Mouse (Mus musculus) lung, adult 18-20 months (tissue): Measurements from ENCODE around the gene Ankrd24.
A peak's percentile ranks its signal among the peaks of the same experiment; 100 is the strongest.

Experiments
- DNase-seq, 2 experiments: peaks; one replicate each; pipeline ENCODE4 v3.0.0; 2022; ENCODE audit warnings: mixed read lengths in 2 of 2

Ankrd24 gene

DNA sequence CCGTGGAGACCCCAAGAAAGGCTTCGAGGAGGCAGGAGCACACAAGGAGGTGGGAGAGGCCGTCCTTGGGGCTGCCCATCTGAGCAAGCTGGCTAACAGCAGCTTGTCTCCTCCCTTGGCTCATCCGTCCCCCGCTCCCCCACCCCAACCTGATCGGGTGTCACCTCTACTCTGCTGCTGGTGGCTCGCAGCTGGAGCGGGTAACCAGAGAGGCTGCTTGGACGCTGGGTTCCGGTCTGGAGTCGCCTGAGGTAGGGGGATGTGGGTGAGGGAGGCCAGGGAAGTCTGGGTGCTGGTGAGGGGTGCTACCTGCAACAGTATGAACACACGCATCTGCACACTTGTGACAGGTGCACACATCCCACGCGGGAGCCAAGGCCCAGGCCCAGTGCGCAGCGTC is at the start of gene Ankrd24:
Gene Ankrd24 (plus strand): TSS at position 151 of the 400 bp plus-strand sequence.
- DNase-seq, result no peak

DNA sequence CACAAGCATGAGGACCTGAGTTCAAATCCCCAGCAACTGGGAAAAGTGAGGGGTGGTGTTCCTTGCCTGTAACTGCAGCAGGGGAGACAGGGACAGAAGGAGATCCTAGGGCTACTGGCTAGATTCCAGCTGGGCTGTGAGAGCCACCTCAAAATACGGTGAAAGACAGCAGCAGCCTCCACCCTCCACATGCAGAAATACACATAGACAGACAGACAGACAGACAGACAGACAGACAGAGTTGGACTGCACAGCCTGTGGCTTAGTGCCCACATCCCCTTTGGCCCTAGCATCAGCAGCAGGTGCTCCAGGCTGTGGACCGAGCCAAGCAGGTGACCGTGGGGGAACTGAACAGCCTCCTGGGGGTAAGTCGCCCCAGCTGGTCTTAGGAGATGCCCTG is 48.4 kb upstream of the Ankrd24 start:
- DNase-seq, result no peak

DNA sequence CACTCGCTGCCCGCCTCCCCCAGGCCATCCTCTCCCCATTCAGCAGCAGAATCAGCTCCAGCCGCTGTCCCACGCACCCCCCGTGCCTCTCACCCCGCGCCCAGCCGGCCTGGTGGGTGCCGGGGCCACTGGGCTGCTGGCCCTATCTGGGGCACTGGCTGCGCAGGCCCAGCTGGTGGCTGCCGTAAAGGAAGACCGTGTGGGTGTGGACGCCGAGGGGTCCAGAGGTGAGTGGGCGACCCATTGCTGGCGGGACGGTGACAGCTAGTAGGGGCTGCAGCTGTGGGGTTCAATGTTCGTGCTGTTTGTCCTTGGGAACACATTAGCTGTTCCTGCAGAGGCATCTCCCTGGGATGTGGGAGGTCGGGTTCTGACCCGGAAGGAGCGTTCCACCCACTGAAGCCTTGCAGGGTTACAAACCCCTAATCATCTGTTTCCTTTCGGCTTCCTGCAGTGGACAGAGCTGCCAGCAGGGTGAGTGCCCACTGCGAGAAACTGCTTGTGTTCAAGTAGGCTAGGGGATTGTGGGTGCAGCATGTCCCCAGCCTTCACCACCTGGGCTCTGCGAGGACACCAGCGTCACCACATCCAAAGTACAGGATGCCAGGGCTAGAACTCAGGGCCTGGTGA is 47.8 kb upstream of the Ankrd24 start:
- DNase-seq, result no peak

DNA sequence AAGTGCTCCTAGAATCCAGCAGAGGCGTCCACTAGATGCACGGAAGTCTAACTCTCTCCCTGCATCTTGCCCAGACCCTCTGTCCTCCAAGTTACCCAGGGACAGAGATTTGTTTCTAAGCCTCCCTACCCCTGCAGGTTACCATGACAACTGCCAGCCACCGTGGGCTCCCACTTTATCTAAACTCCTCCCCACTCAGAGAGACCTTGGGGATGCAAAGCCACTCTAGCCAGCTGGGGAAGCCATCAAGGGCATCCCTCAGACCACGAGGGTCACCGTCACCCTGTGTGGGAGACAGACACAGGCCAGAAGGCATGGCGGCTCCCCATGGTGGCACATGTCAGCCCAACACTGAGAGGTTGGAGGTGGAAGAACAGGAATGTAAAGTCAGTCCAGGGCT is 45.0 kb upstream of the Ankrd24 start:
- no peak for DNase-seq

DNA sequence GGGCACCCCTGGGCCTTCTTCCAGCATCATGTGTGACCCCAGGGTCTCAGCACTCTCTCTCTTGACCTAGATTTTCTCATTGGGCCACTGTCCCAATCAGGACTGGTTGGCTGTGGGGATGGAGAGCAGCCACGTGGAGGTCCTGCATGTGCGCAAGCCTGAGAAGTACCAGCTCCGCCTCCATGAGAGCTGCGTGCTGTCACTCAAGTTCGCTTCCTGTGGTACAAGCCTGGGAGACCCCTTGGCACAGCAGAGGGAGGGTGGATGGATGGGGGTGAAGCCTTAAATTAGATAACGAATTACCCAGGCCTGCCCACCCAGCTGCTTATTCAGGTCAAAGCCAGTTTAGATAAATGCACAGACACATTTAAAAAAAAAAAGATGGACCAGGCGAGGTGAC is 39.6 kb upstream of the Ankrd24 start:
- DNase-seq, result no peak

DNA sequence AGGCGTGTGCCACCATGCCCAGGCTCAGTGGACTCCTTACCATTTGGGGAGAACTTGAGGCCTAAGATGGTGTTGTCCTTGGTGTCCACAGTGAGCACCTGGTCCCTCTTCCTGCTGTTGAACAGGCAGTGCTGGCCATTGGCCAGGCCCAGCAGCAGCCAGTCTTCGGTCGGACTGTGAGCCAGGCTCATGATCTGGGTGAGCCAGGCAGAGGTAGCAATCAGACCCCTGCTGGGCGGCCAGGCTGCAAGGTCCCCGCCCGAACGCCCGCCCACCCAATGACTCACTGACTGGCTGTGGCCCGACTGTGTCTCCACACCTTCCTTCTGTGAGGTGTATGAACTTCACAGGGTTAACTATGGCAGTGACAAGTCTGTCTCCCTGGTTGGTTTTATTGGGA is 36.5 kb upstream of the Ankrd24 start:
- no peak for DNase-seq

DNA sequence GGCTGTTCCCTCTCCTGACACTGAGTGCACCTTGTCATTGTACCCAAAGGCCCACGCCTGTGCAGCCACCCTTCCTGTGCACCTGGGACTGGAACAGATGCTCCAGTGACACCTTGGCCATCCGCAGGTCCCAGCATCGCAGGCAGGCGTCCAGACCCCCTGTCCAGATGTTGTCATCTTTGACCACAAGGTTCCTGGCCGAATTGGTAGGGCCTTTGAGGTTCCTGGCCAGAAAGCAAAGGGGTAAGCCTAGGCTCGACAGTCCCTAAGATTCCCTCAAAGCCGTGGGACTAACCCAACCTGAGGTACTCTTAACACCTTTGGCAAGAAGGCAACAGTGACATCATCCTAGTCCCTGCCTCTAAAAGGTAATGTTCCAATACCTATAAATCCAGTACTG is 35.7 kb upstream of the Ankrd24 start:
- no peak for DNase-seq

DNA sequence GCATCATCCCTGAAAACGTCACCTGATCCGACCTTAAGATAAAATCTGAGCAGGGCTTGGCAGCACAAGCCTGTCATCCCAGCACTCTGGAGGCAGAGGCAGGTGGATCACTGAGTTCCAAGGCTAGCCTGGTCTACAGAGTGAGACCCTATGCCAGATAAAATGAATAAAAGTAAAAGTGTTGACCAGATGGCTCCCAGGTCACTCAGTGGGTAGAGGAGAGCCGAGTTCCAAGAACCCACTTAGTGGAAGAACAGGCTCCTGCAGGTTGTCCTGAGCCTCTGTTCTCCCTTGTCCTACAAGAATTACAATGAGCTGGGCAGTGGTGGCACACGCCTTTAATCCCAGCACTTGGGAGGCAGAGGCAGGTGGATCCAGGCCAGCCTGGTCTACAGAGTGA is 35.1 kb upstream of the Ankrd24 start:
- DNase-seq, result no peak

DNA sequence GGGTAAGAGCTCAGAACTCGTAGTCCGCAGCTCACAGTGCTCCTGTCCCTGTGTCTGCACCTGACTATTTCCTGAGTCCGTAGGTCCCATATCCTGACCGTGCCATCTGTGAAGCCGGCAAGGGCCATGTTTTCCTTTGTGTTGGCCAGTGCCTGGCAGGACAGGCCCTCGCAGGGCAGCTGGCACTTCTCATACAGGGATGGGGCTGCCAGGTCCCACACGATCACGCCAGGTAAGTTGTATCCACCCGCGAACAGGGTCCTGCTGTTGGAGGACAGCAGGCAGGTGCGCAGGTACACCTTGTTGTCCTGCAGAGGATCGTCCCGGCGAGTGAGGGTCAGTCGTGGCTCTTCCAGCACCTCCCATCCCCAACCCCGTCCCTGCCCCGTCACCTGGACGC is 34.4 kb upstream of the Ankrd24 start:
- no peak for DNase-seq

DNA sequence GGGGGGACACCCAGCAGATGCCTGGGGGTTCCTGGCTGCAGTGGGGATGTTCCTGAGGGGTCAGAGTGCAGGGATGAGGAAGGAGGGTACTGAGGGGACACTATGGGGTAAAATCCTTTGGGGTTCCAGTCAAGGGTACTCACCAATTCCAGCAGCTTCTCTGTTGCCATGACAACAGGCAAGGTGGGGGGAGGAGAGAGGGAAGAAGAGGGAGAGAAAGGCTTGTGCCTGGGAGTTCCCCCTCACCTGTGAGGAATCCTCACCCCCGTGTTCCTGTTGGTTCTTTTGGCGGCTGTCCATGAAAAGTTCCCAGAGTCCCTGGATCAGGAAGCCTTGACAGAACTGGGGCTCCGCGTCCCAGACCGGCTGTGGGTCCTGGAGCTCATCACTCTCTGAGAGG is 32.7 kb upstream of the Ankrd24 start:
- no peak for DNase-seq

DNA sequence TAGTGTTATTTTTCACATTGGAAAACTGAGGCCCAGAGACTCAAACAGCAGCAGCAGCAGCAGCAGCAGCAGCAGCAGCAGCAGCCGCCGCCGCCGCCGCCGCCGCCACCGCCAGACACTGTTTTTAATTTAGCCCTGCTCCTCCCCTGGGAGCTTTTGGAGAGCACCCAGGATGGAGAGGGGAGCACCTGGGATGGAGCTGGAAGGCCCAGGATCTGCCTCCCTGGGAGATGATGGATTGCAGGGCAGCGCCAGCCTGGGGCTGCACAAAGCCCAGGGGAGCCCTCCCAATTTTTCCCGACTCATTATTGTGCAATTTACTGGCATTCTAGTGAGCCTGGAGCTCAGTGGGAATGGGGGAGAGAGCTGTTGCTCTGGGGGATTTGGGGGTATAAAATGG is 31.7 kb upstream of the Ankrd24 start:
- DNase-seq, result peak; percentile 42 to 48

DNA sequence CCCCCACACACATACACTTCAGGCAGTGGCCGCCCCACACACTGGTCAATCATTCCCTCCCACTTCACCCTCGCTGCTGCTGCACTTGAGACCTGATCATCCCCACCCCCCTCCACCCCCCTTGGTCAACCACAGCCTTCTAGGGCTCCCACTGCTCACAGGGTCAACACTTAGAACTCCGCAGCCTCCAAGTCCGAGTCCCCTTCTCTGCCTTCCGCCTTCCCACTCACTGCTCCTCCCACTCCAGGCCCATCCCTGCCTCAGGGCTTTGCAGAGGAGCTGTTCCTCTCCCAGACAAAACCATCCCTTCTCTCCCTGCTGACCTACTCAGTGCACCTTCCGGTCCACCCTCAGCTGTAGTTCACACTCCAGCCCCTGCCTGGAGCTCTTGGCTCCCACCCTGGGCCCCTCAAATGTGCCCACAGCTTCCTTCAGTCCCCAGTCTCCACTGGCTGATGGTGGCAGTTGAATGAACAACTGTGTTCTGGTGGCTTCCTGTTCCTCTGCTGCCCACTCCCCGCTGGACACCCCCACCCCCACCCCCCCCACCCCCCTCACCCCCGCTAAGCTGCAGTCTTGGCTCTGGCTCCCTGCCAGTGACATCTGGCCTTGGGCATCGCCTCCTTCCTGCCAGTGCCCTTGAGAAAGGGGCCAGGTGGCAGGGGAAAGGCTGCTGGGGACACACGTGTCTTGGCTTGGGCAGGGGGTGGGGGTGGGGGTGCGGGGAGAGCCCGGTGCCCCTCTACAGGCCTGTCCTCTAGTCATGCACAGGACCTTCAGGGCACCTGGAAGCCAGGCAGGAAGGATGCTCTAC is 31.0 kb upstream of the Ankrd24 start:
- DNase-seq, result peak; percentile 68 to 69

DNA sequence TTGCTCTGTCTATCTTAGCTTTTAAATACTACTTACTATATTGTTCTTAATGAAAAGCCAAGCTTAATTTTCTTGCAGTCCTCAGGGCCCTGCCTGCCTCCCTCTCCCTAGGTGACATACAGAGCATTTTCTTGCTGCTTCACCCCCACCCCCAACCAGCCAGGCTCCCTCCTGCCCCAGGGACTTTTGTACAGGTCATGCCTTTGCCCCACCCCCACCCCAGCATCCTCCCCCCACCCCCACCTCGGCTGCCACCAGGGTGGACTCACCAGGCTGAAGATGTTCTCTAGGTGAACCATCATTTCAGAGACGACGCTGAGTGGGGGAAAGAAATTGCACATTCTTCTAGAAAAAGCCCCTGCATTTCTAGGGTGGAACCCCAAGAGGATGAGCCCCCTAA is 30.0 kb upstream of the Ankrd24 start:
- DNase-seq, result no peak

DNA sequence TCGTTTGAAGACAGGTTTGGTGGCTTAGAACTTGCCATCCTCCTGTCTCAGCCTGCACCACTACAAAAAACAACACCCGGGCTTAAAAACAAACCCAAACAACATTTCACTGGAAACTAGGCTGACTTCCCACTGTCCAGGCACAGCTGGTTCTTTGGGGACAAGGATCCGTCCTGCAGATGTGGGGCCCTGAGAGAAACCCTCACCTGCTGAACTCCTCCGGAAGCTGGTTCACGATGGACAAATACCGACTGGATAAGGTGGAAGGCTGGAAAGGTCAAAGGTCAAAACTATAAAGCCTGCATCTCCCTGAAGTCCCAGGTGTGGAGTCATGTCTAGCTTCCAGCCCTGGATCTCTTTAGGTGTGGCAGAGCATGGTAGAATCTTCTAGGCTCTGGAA is 29.5 kb upstream of the Ankrd24 start:
- no peak for DNase-seq

DNA sequence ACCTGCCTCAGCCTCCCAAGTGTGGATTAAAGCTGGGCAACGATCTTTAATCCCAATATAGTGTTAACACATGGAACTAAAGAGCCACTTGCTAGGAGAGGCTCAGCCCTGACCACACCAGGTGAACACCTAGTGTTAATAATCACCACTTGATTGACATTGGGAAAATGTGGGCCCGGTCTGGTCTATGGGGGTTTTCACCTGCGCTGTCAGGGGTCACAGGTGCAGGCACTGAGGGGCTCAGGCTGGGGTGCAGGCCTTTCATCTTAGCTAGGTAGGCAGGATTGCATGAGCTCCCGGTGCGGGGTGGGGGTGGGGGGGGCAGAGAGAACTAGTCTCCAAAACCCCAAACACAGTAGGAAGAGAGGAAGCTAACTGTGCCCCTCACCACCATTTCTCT is 28.7 kb upstream of the Ankrd24 start:
- no peak for DNase-seq

DNA sequence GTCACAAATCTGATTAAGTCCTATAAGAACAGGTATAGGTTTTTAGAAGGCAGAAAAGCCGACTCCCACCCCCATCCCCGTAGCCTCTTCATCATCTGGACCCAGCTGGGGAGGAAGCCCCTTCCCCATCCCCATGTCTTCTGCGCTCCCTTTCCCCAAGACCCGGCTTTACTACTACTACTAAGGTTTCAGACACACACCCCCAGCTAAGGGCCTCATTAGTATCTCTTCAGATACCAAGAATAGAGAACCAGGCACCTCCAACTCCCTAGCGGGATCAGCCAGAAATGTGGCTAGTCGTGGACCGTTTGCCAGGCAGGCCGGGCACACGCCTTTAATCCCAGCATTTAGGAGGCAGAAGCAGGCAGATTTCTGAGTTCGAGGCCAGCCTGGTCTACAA is 28.2 kb upstream of the Ankrd24 start:
- DNase-seq, result no peak

DNA sequence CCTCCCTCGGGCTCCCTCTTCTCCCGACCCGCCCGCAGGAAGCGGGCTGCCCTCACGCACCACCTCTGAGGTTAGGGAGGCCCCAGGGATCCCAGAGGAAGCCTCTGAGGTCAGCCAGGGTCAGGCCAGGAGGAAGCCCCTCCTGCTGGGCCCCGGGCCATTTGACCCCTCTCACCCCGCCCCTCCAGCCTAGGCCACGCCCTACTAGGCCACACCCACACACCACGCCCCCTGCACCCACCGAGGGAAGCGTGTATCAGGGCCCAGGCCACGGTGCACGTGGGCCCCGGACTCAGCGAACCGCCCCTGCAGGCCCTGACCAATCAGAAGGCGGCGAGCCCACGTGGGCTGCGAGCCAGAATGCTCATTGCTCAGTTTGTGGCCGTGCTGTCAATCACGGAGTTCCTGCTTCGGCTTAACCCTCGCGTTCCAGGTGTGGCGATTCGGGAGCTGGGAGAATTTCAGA is 27.6 kb upstream of the Ankrd24 start, which contains the start of gene Tle6:
Gene Tle6 (minus strand): TSS at position 336 of the 466 bp plus-strand sequence.
- DNase-seq, result peak; percentile 95 to 97

DNA sequence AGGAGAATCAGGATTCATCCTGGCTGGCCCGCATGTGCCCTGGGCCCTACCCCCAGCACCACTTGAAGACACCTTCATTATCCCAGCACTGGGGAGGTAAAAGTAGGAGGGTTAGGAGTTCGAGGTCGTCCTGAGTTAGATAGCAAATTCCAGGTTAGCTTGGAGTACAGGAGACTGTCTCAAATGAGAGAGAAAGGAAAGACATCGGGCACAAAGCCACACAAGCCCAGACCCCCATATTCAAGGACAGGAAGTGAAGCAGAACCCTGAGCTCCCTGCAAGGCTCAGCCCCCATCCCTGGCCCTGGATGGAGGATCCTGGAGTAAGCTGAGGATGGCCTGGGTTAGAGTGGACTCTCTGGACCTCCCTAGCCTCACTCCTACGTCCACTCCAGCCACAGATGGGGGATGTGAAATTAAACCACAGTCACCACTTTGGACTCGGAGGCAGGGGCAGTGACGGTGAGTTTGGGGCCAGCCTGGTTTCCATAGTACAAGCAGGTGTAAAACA is 26.9 kb upstream of the Ankrd24 start:
- DNase-seq, result no peak

DNA sequence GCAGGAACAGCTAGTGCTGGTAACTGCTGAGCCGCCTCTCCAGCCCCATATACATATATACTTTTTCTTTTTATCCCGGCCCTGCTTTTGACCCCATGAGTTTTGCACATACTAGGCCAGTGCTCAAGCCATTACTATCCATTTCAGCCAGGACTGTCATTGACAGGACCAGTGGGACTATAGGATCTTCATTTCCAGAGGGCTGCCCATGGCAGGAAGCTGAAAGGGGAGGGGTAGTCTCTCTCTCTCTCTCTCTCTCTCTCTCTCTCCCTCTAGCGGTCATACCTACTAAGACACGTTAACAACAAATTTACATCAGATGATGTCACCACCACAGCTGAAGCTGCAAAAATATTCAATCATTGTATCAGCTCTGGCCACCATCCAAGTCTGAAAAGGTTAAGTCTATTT is 25.6 kb upstream of the Ankrd24 start:
- no peak for DNase-seq

DNA sequence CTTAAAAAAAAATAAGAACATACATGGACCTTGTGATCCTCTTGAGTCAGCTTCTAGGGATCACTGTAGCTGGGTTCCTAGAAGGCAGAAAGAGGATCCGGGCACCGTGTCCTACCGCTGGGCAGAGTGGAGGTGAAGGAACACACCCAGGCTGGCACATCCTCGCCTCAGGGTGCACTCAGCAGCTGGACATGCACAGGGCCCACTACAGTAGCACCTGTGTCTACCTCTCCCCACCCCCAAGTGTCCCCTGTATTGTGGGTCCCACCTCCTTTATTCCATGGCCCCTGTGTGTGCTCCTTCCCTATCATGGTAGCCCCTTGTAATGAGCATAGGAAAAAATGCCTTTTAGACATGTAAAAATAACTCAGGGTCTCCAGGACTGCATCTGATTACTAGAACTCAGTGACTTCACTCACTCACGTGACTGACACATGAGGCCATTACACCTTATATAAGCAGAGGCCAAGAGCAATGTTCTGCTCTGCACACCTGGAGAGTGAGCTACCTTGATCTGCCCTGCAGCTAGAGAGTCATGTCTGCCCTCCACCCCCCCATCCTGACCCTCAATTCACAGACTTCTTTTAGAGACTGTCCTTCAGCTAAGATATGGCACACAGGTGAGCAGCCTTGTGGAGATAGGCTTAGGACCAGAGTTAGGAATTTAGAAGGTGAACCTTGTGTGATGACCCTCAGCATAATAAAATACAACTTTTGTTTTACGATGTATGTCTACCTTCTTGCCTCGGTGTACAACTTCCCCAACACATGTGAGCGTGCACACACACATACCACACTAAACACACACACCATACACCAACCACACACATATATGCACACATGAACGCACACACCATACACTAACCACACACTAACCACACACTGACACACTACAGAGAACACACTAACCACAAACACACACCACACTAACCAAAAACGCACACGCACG is 24.0 kb upstream of the Ankrd24 start:
- DNase-seq, result no peak

DNA sequence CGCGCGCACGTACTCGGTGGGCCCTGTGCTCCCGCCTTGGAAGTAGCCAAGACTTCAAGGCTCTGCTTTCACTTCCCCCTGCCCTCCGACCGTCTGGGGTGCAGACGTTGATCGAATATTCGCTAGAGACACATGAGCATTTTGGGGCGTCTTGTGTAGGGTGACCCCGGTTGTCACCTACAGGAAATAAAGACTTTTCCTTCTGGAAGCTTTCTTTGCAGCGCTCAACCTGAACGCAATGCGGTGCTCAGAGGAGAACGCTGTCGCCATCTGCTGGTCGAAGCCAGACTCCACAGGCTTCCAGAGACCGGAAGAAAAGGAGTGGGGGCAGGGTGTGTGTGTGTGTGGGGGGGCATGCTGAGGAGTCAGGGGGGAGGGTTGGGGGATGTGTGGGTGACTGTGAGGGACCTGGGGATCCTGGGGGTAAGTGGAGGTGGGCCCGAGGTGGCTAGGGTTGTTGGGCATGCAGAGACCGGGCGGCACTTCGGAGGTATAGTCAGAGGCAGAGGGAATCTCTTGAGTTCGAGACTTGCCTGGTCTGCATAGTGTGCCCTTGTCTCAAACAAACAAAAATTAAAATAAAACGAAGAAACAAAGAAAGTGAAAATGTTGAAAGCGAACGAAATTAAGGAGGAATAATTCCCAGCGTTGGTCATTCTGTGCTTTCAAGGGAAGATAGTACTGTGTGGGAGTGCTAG is 23.2 kb upstream of the Ankrd24 start:
- DNase-seq, result peak; percentile 85 to 90

DNA sequence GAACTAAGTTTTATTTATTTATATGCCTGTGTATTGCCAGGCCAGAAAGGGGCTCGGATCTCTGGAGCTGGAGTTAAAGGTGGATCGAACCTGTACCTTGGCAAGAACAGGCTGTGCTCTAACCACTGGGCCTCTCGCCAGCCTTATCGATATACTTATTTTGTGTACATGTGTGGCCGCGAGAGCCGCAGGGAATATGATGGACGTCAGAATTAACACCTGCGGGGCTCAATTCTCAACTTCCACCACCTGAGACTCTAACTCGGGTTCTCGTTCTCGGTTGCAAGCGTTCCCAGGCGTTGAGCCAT is 22.7 kb upstream of the Ankrd24 start:
- no peak for DNase-seq
